Mouse (Mus musculus): ENCODE data around the gene Gab3.
"Not testable (repeated sequence)": the region's sequence is repeated elsewhere in the genome, so short reads cannot be mapped to it uniquely, and the experiment has no call there.

Gab3 gene

GRCm38 (mm10) chrX:75035162-75035561, 50.1 kb downstream of the Gab3 start:
- DNase-seq (ENCODE audit: low read depth, low spot score), result no peak

GRCm38 (mm10) chrX:75034054-75034453, 51.2 kb downstream of the Gab3 start:
- not testable (repeated sequence) for DNase-seq (ENCODE audit: low read depth, low spot score)

- DNase-seq (ENCODE audit: low read depth, low spot score), result no peak
These were observed 101.5 kb downstream of the Gab3 start for GRCm38 (mm10) chrX:74983734-74984133.

- DNase-seq (ENCODE audit: low read depth, low spot score), result peak; percentile 36
These were observed 122.4 kb downstream of the Gab3 start for GRCm38 (mm10) chrX:74962899-74963298.

- DNase-seq (ENCODE audit: low read depth, low spot score), result peak; percentile 4
These were observed 126.1 kb downstream of the Gab3 start for GRCm38 (mm10) chrX:74959161-74959560.

All from 3T3-L1 (cell line).